Mouse (Mus musculus) heart, adult 2 months (tissue): ENCODE measurements around the gene Atcay.

Experiments used
- CTCF ChIP-seq: fragments of 200-600 bp; IDR thresholded peaks from 2 replicates; pipeline ENCODE4 v1.8.1; 2022; ENCODE audit warnings: antibody characterized with exemption, mild to moderate bottlenecking, moderate library complexity
- POLR2A ChIP-seq: fragments of 200-500 bp; IDR thresholded peaks from 2 replicates; pipeline ENCODE4 v1.6.1; 2011; ENCODE audit warnings: mild to moderate bottlenecking, low read depth, low read length, control low read depth; ENCODE audit not compliant: insufficient read depth

DNA sequence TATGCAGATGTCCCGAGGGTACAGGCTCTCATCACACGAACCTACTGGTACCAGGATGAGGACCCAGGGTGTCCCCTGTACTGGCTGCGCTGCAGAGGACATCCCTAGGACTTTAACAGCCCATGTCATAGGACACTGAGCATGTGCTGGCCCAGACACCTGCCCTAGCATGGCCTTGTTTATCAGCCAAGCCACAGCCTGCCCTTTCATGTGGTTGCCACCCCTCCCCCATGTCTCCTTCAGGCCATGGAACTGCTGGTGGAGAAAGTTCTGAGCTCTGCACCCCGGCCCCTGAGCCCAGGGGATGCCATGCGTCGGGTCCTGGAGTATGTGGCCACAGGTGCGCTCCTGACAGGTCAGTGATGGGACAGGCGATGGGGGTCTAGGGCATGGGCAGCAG, 18.8 kb upstream of the Atcay start:
- TF ChIP-seq POLR2A (no peak), CTCF (no peak)
